ENCODE assay signal across 25 mouse cellular contexts in genomic region chr11:72190857-72191256, GRCm38 (mm10). TPM values are rescaled to one million over a fixed set of nuclear protein-coding genes. Genes with fewer than 3 reads are reported as not detected.
"Had no signal": no experiment of that assay in that cellular context is flagged by ENCODE, and none has a peak within 500 bp of the region (broad histone marks: within the 10 kb centered on the region; RNA-seq: fewer than 3 reads in every experiment).

No protein-coding gene starts in this region.

- ATAC-seq: hindbrain, postnatal 0 days; intestine, embryonic 16.5 days had no signal

- H3K9ac ChIP-seq: heart, embryonic 13.5 days; heart, embryonic 15.5 days; hindbrain, embryonic 13.5 days; hindbrain, embryonic 15.5 days; kidney, embryonic 15.5 days; limb, embryonic 13.5 days; limb, embryonic 15.5 days; liver, embryonic 13.5 days had no signal

- H3K9me3 ChIP-seq: heart, embryonic 13.5 days; heart, embryonic 15.5 days; hindbrain, embryonic 13.5 days; hindbrain, embryonic 15.5 days; kidney, embryonic 15.5 days; limb, embryonic 13.5 days; limb, embryonic 15.5 days; liver, embryonic 13.5 days had no signal

- H3K4me3 ChIP-seq: heart, adult 2 months; heart, embryonic 13.5 days; heart, embryonic 15.5 days; hindbrain, embryonic 13.5 days; hindbrain, embryonic 15.5 days; kidney, embryonic 15.5 days; limb, embryonic 13.5 days; limb, embryonic 15.5 days; liver, embryonic 13.5 days had no signal

- H3K4me2 ChIP-seq: heart, embryonic 11.5 days; heart, embryonic 13.5 days; heart, embryonic 15.5 days; hindbrain, embryonic 13.5 days; hindbrain, embryonic 15.5 days; kidney, embryonic 15.5 days; limb, embryonic 13.5 days; limb, embryonic 15.5 days; liver, embryonic 13.5 days had no signal

- H3K4me1 ChIP-seq: heart, embryonic 13.5 days; heart, embryonic 15.5 days; hindbrain, embryonic 13.5 days; hindbrain, embryonic 15.5 days; kidney, embryonic 15.5 days; limb, embryonic 13.5 days; limb, embryonic 15.5 days; liver, embryonic 13.5 days had no signal

- H3K27ac ChIP-seq: heart, adult 2 months; heart, embryonic 13.5 days; heart, embryonic 15.5 days; hindbrain, embryonic 13.5 days; hindbrain, embryonic 15.5 days; hindbrain, postnatal 0 days; kidney, embryonic 15.5 days; kidney, postnatal 0 days; limb, embryonic 13.5 days; limb, embryonic 15.5 days; liver, embryonic 13.5 days had no signal

- DNase-seq: gastrocnemius, postnatal 14 days; gastrocnemius, postnatal 36 days; heart, adult 2 months; heart, postnatal 14 days; heart, postnatal 36 days; kidney, adult 11 months; kidney, adult 2 months; kidney, adult 9 months; kidney, postnatal 14 days; kidney, postnatal 36 days; layer of hippocampus, adult 9-11 months; layer of hippocampus, postnatal 36 days; liver, embryonic 13.5 days had no signal

- H3K27me3 ChIP-seq: heart, embryonic 13.5 days; heart, embryonic 15.5 days; hindbrain, embryonic 13.5 days; hindbrain, embryonic 15.5 days; kidney, embryonic 15.5 days; limb, embryonic 13.5 days; limb, embryonic 15.5 days; liver, embryonic 13.5 days had no signal

RNA-seq across cellular contexts. Expression of gene Gm43951, which starts 15.8 kb away (rescaled TPM):
- polyA plus RNA-seq: heart, embryonic 11.5 days; liver, embryonic 13.5 days had no signal

RNA-seq across cellular contexts. Expression of gene Pitpnm3, which starts 55.3 kb away (rescaled TPM):
- total RNA-seq: hematopoietic stem cell, adult 5-6 weeks had no signal
